Mouse (Mus musculus) adrenal gland, postnatal 14 days (tissue): ENCODE data around the gene 5830411N06Rik. TPM values are rescaled to one million over a fixed set of nuclear protein-coding genes. Genes with fewer than 3 reads are reported as not detected.

ENCODE experiments used
- total RNA-seq: library from RNA; stranded (reverse); gene quantifications from 2 replicates; pipeline ENCODE4 v1.2.3, GENCODE M21; 2021

The 5830411N06Rik gene
- total RNA-seq, 1 experiment from 2014 or later, result not detected

Other genes starting within 250 kb of the 5830411N06Rik start
- 16.3 and 18.2 TPM in 2 replicates for gene Zfp511, start 210.9 kb upstream of the 5830411N06Rik start, total RNA-seq
- gene Tubgcp2, start 210.6 kb upstream of the 5830411N06Rik start, total RNA-seq, result 27.2 and 28.0 TPM in 2 replicates
- gene Msx3, start 198.2 kb upstream of the 5830411N06Rik start, total RNA-seq, result not detected in 2 replicates
- gene Caly, start 164.7 kb upstream of the 5830411N06Rik start, total RNA-seq, result 6.8 and 7.7 TPM in 2 replicates
- not detected in 2 replicates for gene Prap1, start 153.9 kb upstream of the 5830411N06Rik start, total RNA-seq
- 70.4 and 79.8 TPM in 2 replicates for gene Fuom, start 144.8 kb upstream of the 5830411N06Rik start, total RNA-seq
- gene Paox, start 131.5 kb upstream of the 5830411N06Rik start, total RNA-seq, result 20.8 and 23.6 TPM in 2 replicates
- 536 and 571 TPM in 2 replicates for gene Echs1, start 130.8 kb upstream of the 5830411N06Rik start, total RNA-seq
- 41.3 and 48.7 TPM in 2 replicates for gene Mtg1, start 109.7 kb upstream of the 5830411N06Rik start, total RNA-seq
- gene Sprn, start 92.4 kb upstream of the 5830411N06Rik start, total RNA-seq, result 0.67 and 1.4 TPM in 2 replicates
- gene Olfr522, start 82.5 kb upstream of the 5830411N06Rik start, total RNA-seq, result not detected in 2 replicates
- not detected in 2 replicates for gene Olfr523, start 74.1 kb upstream of the 5830411N06Rik start, total RNA-seq
- not detected in 2 replicates for gene Olfr524, start 41.3 kb upstream of the 5830411N06Rik start, total RNA-seq
- gene Cd163l1, start 29.0 kb upstream of the 5830411N06Rik start, total RNA-seq, result 0.15 TPM in 1 of 2 replicates, not detected in the other
- gene Olfr525, start 73.6 kb downstream of the 5830411N06Rik start, total RNA-seq, result not detected in 2 replicates
- not detected in 2 replicates for gene Olfr527, start 86.7 kb downstream of the 5830411N06Rik start, total RNA-seq
- gene Olfr60, start 114.4 kb downstream of the 5830411N06Rik start, total RNA-seq, result not detected in 2 replicates
- gene Olfr530, start 129.0 kb downstream of the 5830411N06Rik start, total RNA-seq, result not detected in 2 replicates
- not detected in 2 replicates for gene Olfr531, start 155.6 kb downstream of the 5830411N06Rik start, total RNA-seq
- not detected in 2 replicates for gene Olfr532, start 174.4 kb downstream of the 5830411N06Rik start, total RNA-seq
- not detected in 2 replicates for gene Olfr533, start 216.1 kb downstream of the 5830411N06Rik start, total RNA-seq
- not detected in 2 replicates for gene Olfr535, start 236.9 kb downstream of the 5830411N06Rik start, total RNA-seq